Mouse (Mus musculus): ENCODE results near the gene Cpne4. TPM values are rescaled to one million over a fixed set of nuclear protein-coding genes. Genes with fewer than 3 reads are reported as not detected.

Cpne4 gene
- polyA plus RNA-seq, 1 experiment = not detected

DNA sequence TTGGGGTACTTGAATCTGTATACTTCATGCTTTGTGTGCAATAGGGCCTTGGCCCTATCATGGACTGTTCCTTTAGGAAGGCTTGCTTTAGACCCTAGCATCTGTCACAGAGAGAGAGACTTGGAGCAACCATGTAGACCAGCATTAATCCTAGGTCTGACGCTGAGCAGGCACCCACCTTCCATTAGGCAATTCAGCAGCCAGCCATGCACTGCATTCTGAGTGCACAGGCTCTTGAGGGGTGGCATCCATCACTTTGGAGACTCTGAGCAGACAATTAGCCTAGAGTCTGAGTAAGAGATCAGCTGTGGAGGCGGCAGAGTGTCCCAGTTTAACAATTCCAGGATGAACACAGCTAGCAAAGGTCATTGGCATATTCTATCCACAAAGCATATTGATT lies 47.9 kb downstream of the Cpne4 start:
- Histone ChIP-seq H3K36me3 (ENCODE audit: control insufficient read depth, insufficient read depth, low read length, poor library complexity, severe bottlenecking) (no peaks in the 10 kb centered on the region), H3K4me1 (ENCODE audit: control insufficient read depth, insufficient read depth, low read length) (no peaks in the 10 kb centered on the region), H3K4me3 (ENCODE audit: low read depth, low read length) (no peak overlapping the region), H3K9ac (ENCODE audit: low read depth, poor library complexity, severe bottlenecking) (no peak overlapping the region), H3K27ac (ENCODE audit: insufficient read depth, low read length) (no peak overlapping the region), H3K9me3 (replicated peaks; ENCODE audit: control insufficient read depth, insufficient read depth, low read length, poor library complexity, severe bottlenecking) (no peaks in the 10 kb centered on the region), H3K27me3 (ENCODE audit: control insufficient read depth, insufficient read depth, low read length, poor library complexity, severe bottlenecking) (no peaks in the 10 kb centered on the region)
- TF ChIP-seq CTCF (IDR thresholded peaks at IDR 0.05; ENCODE audit: low read depth, low read length) (no peak), POLR2A (IDR thresholded peaks at IDR 0.05; ENCODE audit: insufficient read depth, low read length) (no peak), EP300 (IDR thresholded peaks at IDR 0.05; ENCODE audit: insufficient read depth, low read depth, low read length) (no peak)

DNA sequence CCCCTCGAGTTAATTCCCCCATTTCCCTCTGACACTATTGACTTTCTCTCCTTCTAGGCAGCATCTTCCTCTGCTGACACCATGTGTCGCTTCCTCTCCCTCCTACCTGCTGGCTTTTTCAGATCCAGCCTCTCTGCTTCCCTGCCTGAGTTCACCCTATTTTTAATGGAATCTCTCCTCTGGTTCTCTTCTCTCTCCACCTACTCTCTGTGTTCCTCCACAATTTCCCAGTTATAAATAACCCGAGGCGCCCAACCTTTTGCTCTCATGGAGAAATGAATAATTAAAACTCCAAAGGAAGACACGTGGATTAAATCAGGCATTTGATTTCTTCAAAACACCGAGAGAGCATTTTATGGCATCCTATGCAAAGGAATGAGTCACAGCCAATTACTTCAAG lies 65.4 kb downstream of the Cpne4 start:
- no peaks in the 10 kb centered on the region for H3K27me3 ChIP-seq (ENCODE audit: control insufficient read depth, insufficient read depth, low read length, poor library complexity, severe bottlenecking)
- H3K4me3 ChIP-seq (ENCODE audit: low read depth, low read length) = no peak overlapping the region
- no peak for TF ChIP-seq POLR2A (IDR thresholded peaks at IDR 0.05; ENCODE audit: insufficient read depth, low read length)
- TF ChIP-seq EP300 (IDR thresholded peaks at IDR 0.05; ENCODE audit: insufficient read depth, low read depth, low read length) = no peak
- TF ChIP-seq CTCF (IDR thresholded peaks at IDR 0.05; ENCODE audit: low read depth, low read length) = no peak
- no peaks in the 10 kb centered on the region for H3K36me3 ChIP-seq (ENCODE audit: control insufficient read depth, insufficient read depth, low read length, poor library complexity, severe bottlenecking)
- H3K9me3 ChIP-seq (replicated peaks; ENCODE audit: control insufficient read depth, insufficient read depth, low read length, poor library complexity, severe bottlenecking) = no peaks in the 10 kb centered on the region
- H3K4me1 ChIP-seq (ENCODE audit: control insufficient read depth, insufficient read depth, low read length) = no peaks in the 10 kb centered on the region
- H3K27ac ChIP-seq (ENCODE audit: insufficient read depth, low read length) = no peak overlapping the region
- no peak overlapping the region for H3K9ac ChIP-seq (ENCODE audit: low read depth, poor library complexity, severe bottlenecking)

DNA sequence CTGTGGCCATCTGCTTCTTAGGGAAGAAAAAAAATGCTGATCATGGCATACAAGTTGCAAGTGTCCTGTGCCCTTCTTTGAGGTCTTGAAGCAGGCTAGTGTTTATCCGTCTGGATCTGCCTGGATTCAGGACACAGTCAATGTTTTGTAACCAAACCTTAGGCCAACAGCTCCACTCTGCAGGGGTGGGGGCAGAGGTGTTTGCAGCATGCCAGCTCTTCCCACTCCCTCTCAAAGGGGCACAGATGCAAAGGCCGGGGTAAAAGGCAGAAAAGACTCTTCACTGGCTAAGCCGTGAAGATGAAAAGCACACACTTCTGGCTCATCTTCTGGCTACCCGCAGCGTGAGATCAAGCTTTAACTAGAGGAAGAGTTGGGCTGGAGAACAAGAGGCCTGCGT lies 69.6 kb downstream of the Cpne4 start:
- no peak overlapping the region for H3K4me3 ChIP-seq (ENCODE audit: low read depth, low read length)
- no peaks in the 10 kb centered on the region for H3K36me3 ChIP-seq (ENCODE audit: control insufficient read depth, insufficient read depth, low read length, poor library complexity, severe bottlenecking)
- TF ChIP-seq POLR2A (IDR thresholded peaks at IDR 0.05; ENCODE audit: insufficient read depth, low read length) = no peak
- TF ChIP-seq EP300 (IDR thresholded peaks at IDR 0.05; ENCODE audit: insufficient read depth, low read depth, low read length) = no peak
- no peak for TF ChIP-seq CTCF (IDR thresholded peaks at IDR 0.05; ENCODE audit: low read depth, low read length)
- no peak overlapping the region for H3K9ac ChIP-seq (ENCODE audit: low read depth, poor library complexity, severe bottlenecking)
- H3K27me3 ChIP-seq (ENCODE audit: control insufficient read depth, insufficient read depth, low read length, poor library complexity, severe bottlenecking) = no peaks in the 10 kb centered on the region
- no peak overlapping the region for H3K27ac ChIP-seq (ENCODE audit: insufficient read depth, low read length)
- no peaks in the 10 kb centered on the region for H3K9me3 ChIP-seq (replicated peaks; ENCODE audit: control insufficient read depth, insufficient read depth, low read length, poor library complexity, severe bottlenecking)
- no peaks in the 10 kb centered on the region for H3K4me1 ChIP-seq (ENCODE audit: control insufficient read depth, insufficient read depth, low read length)

DNA sequence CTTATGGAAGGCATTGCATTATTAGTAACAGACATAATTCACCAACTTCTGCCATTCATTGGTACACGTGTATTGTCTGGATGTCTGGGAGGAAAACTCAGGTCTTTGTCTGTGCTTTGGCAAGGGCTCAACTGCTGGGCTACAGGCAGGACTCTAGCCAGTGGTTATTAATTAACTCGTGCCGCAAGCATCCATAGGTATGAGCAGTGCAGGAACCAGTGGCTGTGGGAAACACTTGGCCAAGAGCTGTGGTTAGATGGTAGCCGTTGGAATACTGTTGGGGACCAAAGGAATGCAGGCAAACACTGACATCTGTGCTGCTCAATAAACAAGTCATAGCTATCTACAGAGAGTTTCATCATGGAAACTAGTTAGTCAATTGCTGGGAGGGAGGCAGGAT lies 76.5 kb downstream of the Cpne4 start:
- Histone ChIP-seq H3K9me3 (replicated peaks; ENCODE audit: control insufficient read depth, insufficient read depth, low read length, poor library complexity, severe bottlenecking) (no peaks in the 10 kb centered on the region), H3K4me3 (ENCODE audit: low read depth, low read length) (no peak overlapping the region), H3K27me3 (ENCODE audit: control insufficient read depth, insufficient read depth, low read length, poor library complexity, severe bottlenecking) (no peaks in the 10 kb centered on the region), H3K4me1 (ENCODE audit: control insufficient read depth, insufficient read depth, low read length) (no peaks in the 10 kb centered on the region), H3K27ac (ENCODE audit: insufficient read depth, low read length) (no peak overlapping the region), H3K36me3 (ENCODE audit: control insufficient read depth, insufficient read depth, low read length, poor library complexity, severe bottlenecking) (no peaks in the 10 kb centered on the region), H3K9ac (ENCODE audit: low read depth, poor library complexity, severe bottlenecking) (no peak overlapping the region)
- TF ChIP-seq POLR2A (IDR thresholded peaks at IDR 0.05; ENCODE audit: insufficient read depth, low read length) = no peak
- no peak for TF ChIP-seq EP300 (IDR thresholded peaks at IDR 0.05; ENCODE audit: insufficient read depth, low read depth, low read length)
- TF ChIP-seq CTCF (IDR thresholded peaks at IDR 0.05; ENCODE audit: low read depth, low read length) = no peak

DNA sequence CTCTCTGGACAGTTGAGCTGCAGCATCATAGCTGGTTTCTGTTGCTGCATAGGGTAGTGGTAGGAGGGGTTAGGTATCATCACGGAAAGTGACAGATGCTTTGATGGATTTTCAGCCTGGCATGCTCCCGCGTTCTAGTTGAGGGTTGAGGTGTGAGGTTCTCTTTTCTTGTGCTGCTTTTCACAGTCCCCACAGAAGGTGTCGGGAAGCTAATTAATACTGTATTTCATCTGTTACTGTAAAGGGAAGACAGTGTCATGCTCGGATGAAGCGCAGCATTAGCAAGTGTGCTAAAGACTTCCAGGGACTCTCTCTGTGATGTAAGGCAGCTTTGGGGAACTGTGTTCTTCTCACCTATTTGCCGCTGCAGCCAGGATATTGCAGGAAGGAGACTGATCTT lies 80.7 kb downstream of the Cpne4 start:
- Histone ChIP-seq H3K4me1 (ENCODE audit: control insufficient read depth, insufficient read depth, low read length) (no peaks in the 10 kb centered on the region), H3K9me3 (replicated peaks; ENCODE audit: control insufficient read depth, insufficient read depth, low read length, poor library complexity, severe bottlenecking) (no peaks in the 10 kb centered on the region), H3K36me3 (ENCODE audit: control insufficient read depth, insufficient read depth, low read length, poor library complexity, severe bottlenecking) (no peaks in the 10 kb centered on the region), H3K27me3 (ENCODE audit: control insufficient read depth, insufficient read depth, low read length, poor library complexity, severe bottlenecking) (no peaks in the 10 kb centered on the region), H3K9ac (ENCODE audit: low read depth, poor library complexity, severe bottlenecking) (no peak overlapping the region), H3K4me3 (ENCODE audit: low read depth, low read length) (no peak overlapping the region), H3K27ac (ENCODE audit: insufficient read depth, low read length) (no peak overlapping the region)
- TF ChIP-seq CTCF (IDR thresholded peaks at IDR 0.05; ENCODE audit: low read depth, low read length) (no peak), EP300 (IDR thresholded peaks at IDR 0.05; ENCODE audit: insufficient read depth, low read depth, low read length) (no peak), POLR2A (IDR thresholded peaks at IDR 0.05; ENCODE audit: insufficient read depth, low read length) (no peak)

DNA sequence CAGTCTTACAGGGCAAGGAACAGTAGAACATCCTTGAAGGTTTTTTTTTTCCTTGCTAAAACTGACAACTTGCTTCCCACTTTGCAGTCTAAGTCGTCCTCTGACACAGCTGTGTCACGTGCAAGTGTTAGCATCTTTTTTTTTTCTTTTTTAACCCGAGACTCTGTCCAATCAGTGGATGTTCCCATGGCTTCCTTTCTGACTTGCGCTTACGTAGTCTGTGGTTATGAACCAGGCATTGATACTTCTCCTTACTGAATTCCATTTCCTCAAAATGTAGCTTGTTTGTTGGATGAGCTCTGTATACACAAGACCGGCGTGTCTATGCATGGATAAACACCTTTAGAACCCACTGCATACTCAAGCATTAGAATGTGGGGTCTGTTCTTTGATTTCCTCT lies 82.2 kb downstream of the Cpne4 start:
- TF ChIP-seq EP300 (IDR thresholded peaks at IDR 0.05; ENCODE audit: insufficient read depth, low read depth, low read length) (no peak), POLR2A (IDR thresholded peaks at IDR 0.05; ENCODE audit: insufficient read depth, low read length) (no peak), CTCF (IDR thresholded peaks at IDR 0.05; ENCODE audit: low read depth, low read length) (no peak)
- Histone ChIP-seq H3K4me3 (ENCODE audit: low read depth, low read length) (no peak overlapping the region), H3K9me3 (replicated peaks; ENCODE audit: control insufficient read depth, insufficient read depth, low read length, poor library complexity, severe bottlenecking) (no peaks in the 10 kb centered on the region), H3K27me3 (ENCODE audit: control insufficient read depth, insufficient read depth, low read length, poor library complexity, severe bottlenecking) (no peaks in the 10 kb centered on the region), H3K36me3 (ENCODE audit: control insufficient read depth, insufficient read depth, low read length, poor library complexity, severe bottlenecking) (no peaks in the 10 kb centered on the region), H3K9ac (ENCODE audit: low read depth, poor library complexity, severe bottlenecking) (no peak overlapping the region), H3K4me1 (ENCODE audit: control insufficient read depth, insufficient read depth, low read length) (no peaks in the 10 kb centered on the region), H3K27ac (ENCODE audit: insufficient read depth, low read length) (no peak overlapping the region)

Data from ES-Bruce4 (cell line).